Mouse (Mus musculus) yolk sac, embryonic 10.5 days (tissue): ENCODE results near the gene Jak2.
A peak's percentile ranks its signal among the peaks of the same experiment; 100 is the strongest.

Source experiments
- DNase-seq: peaks from one replicate; pipeline ENCODE4 v3.0.0-alpha.2; 2017; ENCODE audit warnings: low spot score

Jak2 gene

GRCm38 (mm10) chr19:29252831-29253545 lies 1.4 kb downstream of the Jak2 start:
- DNase-seq, result no peak

GRCm38 (mm10) chr19:29253728-29254127 lies 2.1 kb downstream of the Jak2 start:
- DNase-seq, result peak; percentile 69

GRCm38 (mm10) chr19:29254671-29255070 lies 3.0 kb downstream of the Jak2 start:
- no peak for DNase-seq

GRCm38 (mm10) chr19:29255327-29256027 lies 3.8 kb downstream of the Jak2 start:
- no peak for DNase-seq

GRCm38 (mm10) chr19:29261638-29262037 lies 10.0 kb downstream of the Jak2 start:
- no peak for DNase-seq

- DNase-seq, result no peak
Observed at GRCm38 (mm10) chr19:29263492-29263891, 11.9 kb downstream of the Jak2 start.

- DNase-seq, result no peak
Observed at GRCm38 (mm10) chr19:29265538-29265937, 13.9 kb downstream of the Jak2 start.

- no peak for DNase-seq
Observed at GRCm38 (mm10) chr19:29267075-29267868, 15.6 kb downstream of the Jak2 start.

- no peak for DNase-seq
Observed at GRCm38 (mm10) chr19:29268788-29269321, 17.2 kb downstream of the Jak2 start.

GRCm38 (mm10) chr19:29270226-29270625 lies 18.6 kb downstream of the Jak2 start:
- no peak for DNase-seq

GRCm38 (mm10) chr19:29271147-29271578 lies 19.5 kb downstream of the Jak2 start:
- no peak for DNase-seq

- DNase-seq, result no peak
Observed at GRCm38 (mm10) chr19:29272011-29272809, 20.6 kb downstream of the Jak2 start.

- DNase-seq, result no peak
Observed at GRCm38 (mm10) chr19:29276414-29276813, 24.8 kb downstream of the Jak2 start.

- DNase-seq, result no peak
Observed at GRCm38 (mm10) chr19:29278944-29279587, 27.4 kb downstream of the Jak2 start.

GRCm38 (mm10) chr19:29285451-29285869 lies 33.8 kb downstream of the Jak2 start:
- DNase-seq, result no peak

GRCm38 (mm10) chr19:29287863-29288262 lies 36.2 kb downstream of the Jak2 start:
- DNase-seq, result no peak

- DNase-seq, result no peak
Observed at GRCm38 (mm10) chr19:29291532-29291931, 39.9 kb downstream of the Jak2 start.

GRCm38 (mm10) chr19:29292546-29292945 lies 40.9 kb downstream of the Jak2 start:
- no peak for DNase-seq

- DNase-seq, result no peak
Observed at GRCm38 (mm10) chr19:29294756-29295155, 43.1 kb downstream of the Jak2 start.

- DNase-seq, result no peak
Observed at GRCm38 (mm10) chr19:29296166-29296565, 44.5 kb downstream of the Jak2 start.

- no peak for DNase-seq
Observed at GRCm38 (mm10) chr19:29297366-29297765, 45.7 kb downstream of the Jak2 start.
